Mouse (Mus musculus) testis, adult 2 months (tissue): ENCODE results near the gene Ntn1. TPM values are rescaled to one million over a fixed set of nuclear protein-coding genes. Genes with fewer than 3 reads are reported as not detected.
A peak's percentile ranks its signal among the peaks of the same experiment; 100 is the strongest.

Experiments used
- H3K27ac ChIP-seq: fragments of 200-500 bp; 2 replicates; pipeline ENCODE4 v1.5.1; 2012; ENCODE audit warnings: low read depth, low read length; ENCODE audit not compliant: control insufficient read depth, insufficient read depth
- H3K27me3 ChIP-seq: fragments of 200-500 bp; 2 replicates; pipeline ENCODE4 v1.6.1; 2012; ENCODE audit warnings: mild to moderate bottlenecking, low read length, moderate library complexity; ENCODE audit not compliant: control insufficient read depth, insufficient read depth
- H3K36me3 ChIP-seq: fragments of 200-500 bp; 2 replicates; pipeline ENCODE4 v1.6.1; 2012; ENCODE audit warnings: mild to moderate bottlenecking, low read length; ENCODE audit not compliant: control insufficient read depth, insufficient read depth
- H3K4me1 ChIP-seq: fragments of 200-500 bp; 2 replicates; pipeline ENCODE4 v1.6.1; 2012; ENCODE audit warnings: low read length; ENCODE audit not compliant: control insufficient read depth, insufficient read depth
- H3K4me3 ChIP-seq: fragments of 200-500 bp; 2 replicates; pipeline ENCODE4 v1.5.1; 2012; ENCODE audit warnings: low read depth, mild to moderate bottlenecking, low read length, moderate library complexity, mixed read lengths; ENCODE audit not compliant: control insufficient read depth
- CTCF ChIP-seq: fragments of 200-500 bp; IDR thresholded peaks from 2 replicates; pipeline ENCODE4 v1.5.1; 2012; ENCODE audit warnings: low read depth, mild to moderate bottlenecking, inconsistent platforms, low read length, moderate library complexity; ENCODE audit not compliant: control insufficient read depth, insufficient read depth, insufficient replicate concordance
- POLR2A ChIP-seq: fragments of 200-500 bp; IDR thresholded peaks from 2 replicates; pipeline ENCODE4 v1.6.1; 2012; ENCODE audit warnings: low read depth, mild to moderate bottlenecking, inconsistent platforms, low read length, moderate library complexity; ENCODE audit not compliant: control insufficient read depth
- polyA plus RNA-seq: library from polyadenylated mRNA; depleted of rRNA; stranded (reverse); fragments of >200 nt; gene quantifications from 2 replicates; pipeline ENCODE4 v1.2.3, GENCODE M21; 2012

Gene Ntn1
- polyA plus RNA-seq, 1 experiment = 1.6 TPM

DNA sequence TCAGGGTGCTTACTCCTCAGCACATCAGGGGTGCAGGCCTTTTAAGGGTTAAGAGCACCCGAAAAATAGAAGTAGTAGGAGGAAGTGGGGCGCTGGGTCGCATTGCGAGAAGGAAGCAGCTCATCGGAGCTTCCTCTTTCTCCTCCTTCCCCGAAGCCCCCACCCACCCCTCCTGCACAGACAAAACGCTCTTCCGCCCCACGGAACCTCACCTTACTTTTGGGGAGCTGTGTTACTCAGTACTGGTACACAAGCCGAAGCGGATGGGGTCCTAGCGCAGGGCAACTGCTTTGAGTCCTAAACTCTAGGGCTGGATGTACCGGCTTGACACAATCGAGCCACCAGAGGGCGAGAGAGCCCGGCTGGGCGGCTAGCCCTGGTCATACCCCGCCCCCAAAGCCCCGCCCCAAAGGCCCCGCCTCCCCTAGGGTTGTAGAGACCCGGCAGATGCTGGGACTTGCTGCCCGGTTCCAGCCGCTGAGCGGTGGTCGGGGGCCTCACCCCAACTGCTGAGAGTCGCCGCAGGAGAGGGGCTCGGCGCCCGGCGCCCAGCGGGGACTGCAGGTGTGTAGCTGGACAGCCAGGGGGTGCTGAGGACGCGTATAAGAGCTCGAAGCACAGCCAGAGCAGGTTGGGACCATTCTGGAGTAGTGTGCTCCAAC lies 31.2 kb upstream of the Ntn1 start, which contains the start of gene Pik3r5:
Gene Pik3r5 (plus strand): TSS at position 423 of the 662 bp plus-strand sequence.
- H3K4me3 ChIP-seq = peak within 1 kb of the TSS; percentile 79
- no peak within 1 kb of the TSS for H3K27ac ChIP-seq
- H3K27me3 ChIP-seq = no peaks in the 10 kb centered on the region
- TF ChIP-seq POLR2A (no peak; the same call in 1 of the 2 replicates), CTCF (peak; percentile 35; the same call in 1 of the 2 replicates)
- peaks cover 6% of the 10 kb centered on the region for H3K4me1 ChIP-seq
- no peaks in the 10 kb centered on the region for H3K36me3 ChIP-seq

DNA sequence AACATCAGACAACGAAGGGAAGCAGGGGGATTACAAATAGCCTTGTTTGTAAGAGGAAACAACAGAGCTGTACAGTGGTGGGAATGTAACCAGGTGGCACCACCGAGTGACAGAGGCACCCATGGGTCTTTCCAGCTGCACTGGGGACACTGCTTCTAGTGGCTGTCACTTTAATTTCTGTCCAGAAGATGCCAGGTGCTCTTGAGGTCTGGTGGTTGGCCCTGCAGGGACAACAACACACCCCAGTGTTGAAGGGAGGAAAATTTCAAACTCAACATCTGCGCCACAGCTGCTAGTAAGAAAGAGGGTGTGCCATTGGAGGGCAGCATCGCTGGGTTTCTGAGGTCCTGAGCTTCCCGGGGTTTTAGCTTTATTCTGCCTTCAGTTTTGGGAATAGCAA lies 30.0 kb upstream of the Ntn1 start:
- Histone ChIP-seq H3K4me3 (no peak overlapping the region), H3K27ac (no peak overlapping the region), H3K36me3 (no peaks in the 10 kb centered on the region), H3K27me3 (no peaks in the 10 kb centered on the region), H3K4me1 (peaks cover 6% of the 10 kb centered on the region)
- TF ChIP-seq POLR2A = no peak
- TF ChIP-seq CTCF = no peak

DNA sequence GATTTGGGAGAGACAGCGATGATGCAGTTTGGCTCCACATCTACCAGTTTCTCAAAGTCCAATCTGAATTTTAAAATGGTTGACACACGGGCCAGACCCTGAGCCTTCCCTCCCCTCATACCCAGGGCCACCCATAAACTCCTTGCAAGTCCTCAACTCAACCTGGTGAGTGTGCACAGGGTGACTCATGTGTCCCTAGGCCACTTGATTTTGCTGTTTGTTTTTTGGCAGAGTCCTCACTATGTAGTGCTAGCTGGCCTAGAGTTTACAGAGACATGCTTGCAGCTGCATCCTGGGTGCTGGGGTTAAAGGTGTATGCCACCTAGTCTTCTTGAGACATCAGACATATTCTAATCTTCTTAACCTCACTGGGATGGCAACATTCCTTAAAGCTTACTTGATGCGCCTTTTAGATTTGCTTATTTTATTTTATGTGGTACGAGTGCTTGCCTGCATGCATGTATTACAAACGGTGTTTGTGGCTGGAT lies 26.5 kb upstream of the Ntn1 start:
- H3K36me3 ChIP-seq = no peaks in the 10 kb centered on the region
- H3K27ac ChIP-seq = no peak overlapping the region
- no peaks in the 10 kb centered on the region for H3K27me3 ChIP-seq
- TF ChIP-seq CTCF (no peak), POLR2A (no peak)
- no peak overlapping the region for H3K4me3 ChIP-seq
- peaks cover 2% of the 10 kb centered on the region for H3K4me1 ChIP-seq

DNA sequence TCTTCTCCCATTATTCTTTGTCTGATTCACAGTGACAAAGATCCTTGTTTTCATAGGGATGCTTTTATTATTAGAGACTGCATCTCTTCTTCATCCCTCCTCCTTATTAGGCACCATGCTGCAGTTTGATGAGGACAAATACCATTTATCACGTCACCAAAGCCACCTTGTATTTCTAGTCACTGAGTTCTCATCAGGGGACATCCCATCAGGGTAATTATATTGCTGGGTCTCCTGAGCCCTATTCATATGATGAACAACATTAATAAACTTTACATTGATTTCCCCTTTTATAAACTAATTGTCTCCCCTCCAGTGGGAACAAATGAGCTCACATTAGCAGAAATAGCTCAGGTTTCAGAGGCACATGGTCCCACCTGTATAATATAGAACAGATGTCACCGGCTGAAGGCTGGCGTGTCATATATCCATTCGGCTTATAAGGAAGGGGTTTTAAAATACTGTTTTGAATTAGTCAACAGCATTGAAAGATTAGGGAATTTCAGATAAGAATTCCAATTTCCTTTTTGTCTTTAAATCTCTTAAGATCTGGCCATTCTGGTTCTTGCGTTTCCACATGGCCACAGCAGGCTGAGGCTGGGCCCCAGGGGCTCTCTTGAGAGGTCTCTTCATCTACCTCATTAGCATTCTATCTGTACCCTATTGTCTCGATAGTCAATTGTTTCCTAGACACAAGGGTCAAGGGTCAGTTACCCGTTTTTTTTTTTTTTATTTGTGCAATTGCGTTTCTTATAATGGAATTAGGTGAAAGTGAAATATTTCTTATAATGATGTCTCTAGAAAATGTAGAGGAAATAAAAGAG lies 25.1 kb upstream of the Ntn1 start:
- H3K27me3 ChIP-seq = no peaks in the 10 kb centered on the region
- no peaks in the 10 kb centered on the region for H3K36me3 ChIP-seq
- TF ChIP-seq POLR2A (no peak), CTCF (no peak)
- H3K4me3 ChIP-seq = no peak overlapping the region
- no peak overlapping the region for H3K27ac ChIP-seq
- no peaks in the 10 kb centered on the region for H3K4me1 ChIP-seq

DNA sequence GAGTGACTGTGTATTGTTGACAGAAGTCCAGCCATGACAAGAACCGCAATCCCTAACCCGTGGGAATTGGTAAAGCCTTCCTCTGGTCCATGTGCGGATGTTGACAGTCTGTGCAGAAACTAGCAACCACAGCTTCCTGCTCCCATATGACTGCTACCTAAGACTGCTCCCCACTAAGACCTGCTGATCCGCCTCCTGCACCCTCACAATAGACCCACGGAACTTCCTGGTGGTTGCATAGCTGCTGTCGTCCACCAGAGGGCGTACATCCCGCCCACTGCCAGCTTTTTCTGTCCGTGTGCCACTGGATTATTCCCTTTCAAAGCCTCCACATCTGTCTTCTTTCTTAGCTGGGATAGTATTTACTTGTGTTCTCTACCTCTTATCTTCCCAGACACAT lies 17.2 kb upstream of the Ntn1 start:
- H3K4me1 ChIP-seq = no peaks in the 10 kb centered on the region
- no peak overlapping the region for H3K4me3 ChIP-seq
- TF ChIP-seq POLR2A (no peak), CTCF (peak; percentile 93)
- no peak overlapping the region for H3K27ac ChIP-seq
- no peaks in the 10 kb centered on the region for H3K36me3 ChIP-seq
- H3K27me3 ChIP-seq = no peaks in the 10 kb centered on the region

DNA sequence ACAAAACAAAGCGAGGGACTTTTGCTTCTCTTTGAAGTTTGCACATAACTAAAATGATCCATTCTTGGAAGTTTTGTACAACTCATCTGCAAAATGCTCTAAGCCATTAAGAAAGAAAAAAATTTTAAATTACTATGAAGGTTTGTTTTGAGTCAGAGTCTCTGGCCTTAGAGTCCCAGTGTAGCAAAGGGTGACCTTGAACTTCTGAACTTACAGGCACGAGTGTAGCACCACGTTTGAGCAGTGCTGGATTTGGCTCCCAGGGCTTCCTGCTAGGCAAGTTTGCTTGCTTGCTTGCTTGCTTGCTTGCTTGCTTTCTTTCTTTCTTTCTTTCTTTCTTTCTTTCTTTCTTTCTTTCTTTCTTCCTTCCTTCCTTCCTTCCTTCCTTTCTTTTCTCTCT lies 16.4 kb upstream of the Ntn1 start:
- Histone ChIP-seq H3K4me1 (no peaks in the 10 kb centered on the region), H3K36me3 (no peaks in the 10 kb centered on the region), H3K4me3 (no peak overlapping the region), H3K27me3 (no peaks in the 10 kb centered on the region), H3K27ac (no peak overlapping the region)
- TF ChIP-seq CTCF = no peak

DNA sequence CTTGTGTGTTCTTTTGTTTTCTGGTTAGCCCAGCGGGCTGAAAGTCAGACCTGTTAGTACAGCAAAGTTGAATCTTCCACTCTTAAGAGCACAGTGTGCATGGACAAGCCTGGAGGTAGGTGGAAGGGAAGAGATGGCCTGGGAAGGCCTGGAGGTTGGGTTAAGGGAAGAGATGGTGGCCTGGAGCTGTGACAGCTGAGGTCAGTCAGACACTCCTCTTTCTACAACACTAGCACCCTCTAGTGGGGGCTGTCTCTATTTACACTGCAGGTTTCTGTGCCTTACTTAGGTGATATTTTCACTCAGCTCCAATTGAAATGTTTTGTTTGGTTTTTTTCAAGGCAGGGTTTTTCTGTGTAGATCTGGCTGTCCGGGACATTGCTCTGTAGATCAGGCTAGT lies 7.5 kb upstream of the Ntn1 start:
- Histone ChIP-seq H3K27ac (no peak overlapping the region), H3K27me3 (no peaks in the 10 kb centered on the region), H3K36me3 (no peaks in the 10 kb centered on the region), H3K4me1 (no peaks in the 10 kb centered on the region), H3K4me3 (no peak overlapping the region)
- TF ChIP-seq CTCF = peak; percentile 49; the same call in 1 of the 2 replicates
- no peak for TF ChIP-seq POLR2A
